Mouse (Mus musculus) macrophage (primary cell): Measurements from ENCODE around the gene Itga10. TPM values are rescaled to one million over a fixed set of nuclear protein-coding genes. Genes with fewer than 3 reads are reported as not detected.
"Not testable (repeated sequence)": the region's sequence is repeated elsewhere in the genome, so short reads cannot be mapped to it uniquely, and the experiment has no call there.

Experiments used
- H3K27ac ChIP-seq: fragments of 350-480 bp; formaldehyde crosslinking; 2 replicates; pipeline ENCODE4 v1.9.0; 2021
- H3K36me3 ChIP-seq: fragments of 350-480 bp; formaldehyde crosslinking; 2 replicates; pipeline ENCODE4 v1.9.0; 2021; ENCODE audit errors: inconsistent target
- H3K4me3 ChIP-seq: fragments of 350-480 bp; formaldehyde crosslinking; 2 replicates; pipeline ENCODE4 v1.9.0; 2021; ENCODE audit errors: inconsistent target
- H3K79me2 ChIP-seq: fragments of 350-480 bp; formaldehyde crosslinking; 2 replicates; pipeline ENCODE4 v1.9.0; 2021; ENCODE audit errors: inconsistent target
- WGBS: methylation state at CpG from one replicate; pipeline ENCODE4 v1.1.7; 2026; ENCODE audit warnings: inconsistent platforms; ENCODE audit not compliant: missing documents; 5-methylcytosine and 5-hydroxymethylcytosine counted together
- polyA plus RNA-seq: library from polyadenylated mRNA; stranded (reverse); fragments of 250-400 nt; gene quantifications from 3 replicates; pipeline ENCODE4 v1.2.4, GENCODE M21; 2018; ENCODE audit warnings: inconsistent platforms

Itga10 gene
- polyA plus RNA-seq, 1 experiment from 2014 or later, result 0.10 TPM

DNA sequence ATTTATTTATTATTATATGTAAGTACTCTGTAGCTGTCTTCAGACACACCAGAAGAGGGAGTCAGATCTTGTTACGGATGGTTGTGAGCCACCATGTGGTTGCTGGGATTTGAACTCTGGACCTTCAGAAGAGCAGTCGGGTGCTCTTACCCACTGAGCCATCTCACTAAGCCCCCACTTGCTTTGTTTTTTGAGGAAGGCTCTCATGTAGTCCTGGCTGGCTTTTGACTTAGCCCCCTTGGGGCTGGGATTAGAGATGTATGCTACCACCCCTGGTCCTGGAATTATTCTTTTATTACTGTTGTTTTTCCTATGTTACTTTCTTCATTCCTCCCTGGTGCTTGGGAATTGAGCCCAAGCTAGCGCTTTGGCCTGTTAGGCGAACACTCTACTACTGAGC, 39.4 kb upstream of the Itga10 start:
- H3K36me3 ChIP-seq, H3K27ac ChIP-seq, H3K4me3 ChIP-seq, H3K79me2 ChIP-seq: not testable (repeated sequence)
- WGBS, result 95% methylated on average over 3 of the region's 4 CpGs

DNA sequence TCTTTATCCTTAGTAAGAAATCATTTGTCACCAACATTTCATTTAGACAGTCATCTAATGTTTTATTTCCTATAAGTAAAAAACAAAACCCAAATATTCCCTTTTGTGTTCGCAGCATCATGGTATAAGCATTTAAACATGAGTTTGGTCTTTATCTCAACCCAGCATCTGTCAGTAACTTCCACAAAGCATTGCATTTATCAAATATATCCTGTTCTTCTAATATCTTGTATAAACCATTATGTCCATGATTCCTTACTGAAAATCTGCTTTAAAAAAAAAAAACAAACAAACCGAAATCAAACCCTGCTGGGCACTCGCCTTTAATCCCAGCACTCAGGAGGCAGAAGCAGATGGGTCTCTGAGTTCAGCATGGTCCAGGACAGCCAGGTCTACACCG, 38.8 kb upstream of the Itga10 start:
- Histone ChIP-seq H3K27ac (no peak overlapping the region), H3K4me3 (no peak overlapping the region), H3K79me2 (no peaks in the 10 kb centered on the region), H3K36me3 (no peaks in the 10 kb centered on the region)
- 86% methylated on average over 4 of the region's 4 CpGs for WGBS

DNA sequence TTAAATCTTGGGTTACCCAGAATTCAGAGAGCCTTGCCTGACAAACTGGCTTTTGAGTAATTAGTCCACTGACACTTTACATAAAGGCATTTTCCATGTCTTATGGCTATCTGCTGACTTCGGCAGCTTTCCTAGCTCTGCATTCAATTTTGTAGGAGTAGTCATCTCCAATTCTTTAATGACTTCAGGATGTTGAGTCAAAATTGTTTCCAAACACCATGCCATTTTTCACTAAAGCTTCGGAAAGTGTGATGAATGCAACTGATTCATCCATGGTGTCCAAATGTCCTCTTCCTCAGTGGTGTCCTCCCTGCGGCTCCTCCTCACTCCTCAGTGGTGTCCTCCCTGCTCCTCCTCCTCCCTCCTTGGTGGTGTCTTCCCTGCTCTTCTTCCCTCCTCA, 27.4 kb upstream of the Itga10 start:
- Histone ChIP-seq H3K36me3 (peaks cover 9% of the 10 kb centered on the region; the same call in 1 of the 2 replicates), H3K4me3 (no peak overlapping the region)
- WGBS, result 100% methylated on average over 2 of the region's 3 CpGs

DNA sequence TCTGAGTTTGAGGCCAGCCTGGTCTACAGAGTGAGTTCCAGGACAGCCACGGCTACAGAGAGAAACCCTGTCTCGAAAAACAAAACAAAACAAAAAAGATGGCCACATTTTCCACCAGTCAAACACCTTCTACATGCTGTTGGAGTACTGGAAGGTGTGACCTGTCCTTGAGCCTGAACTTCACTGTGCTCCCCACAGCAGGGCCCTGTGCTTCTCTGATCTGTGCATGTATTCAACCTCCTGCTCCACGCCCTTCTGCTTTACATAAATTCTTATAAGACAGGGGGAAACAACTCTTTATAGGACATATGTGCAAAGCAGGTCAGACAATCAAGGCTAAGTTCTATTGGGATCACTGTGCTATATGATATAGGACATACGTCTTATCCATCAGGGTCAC, 22.2 kb upstream of the Itga10 start:
- no peaks in the 10 kb centered on the region for H3K79me2 ChIP-seq
- no peak overlapping the region for H3K27ac ChIP-seq
- 95% methylated on average over 4 of the region's 4 CpGs for WGBS
- H3K36me3 ChIP-seq, result peaks cover 19% of the 10 kb centered on the region; the same call in 1 of the 2 replicates
- no peak overlapping the region for H3K4me3 ChIP-seq

More for the DNA sequence above, 27.4 kb upstream of the Itga10 start:
- Histone ChIP-seq H3K79me2 (no peaks in the 10 kb centered on the region), H3K27ac (no peak overlapping the region)

DNA sequence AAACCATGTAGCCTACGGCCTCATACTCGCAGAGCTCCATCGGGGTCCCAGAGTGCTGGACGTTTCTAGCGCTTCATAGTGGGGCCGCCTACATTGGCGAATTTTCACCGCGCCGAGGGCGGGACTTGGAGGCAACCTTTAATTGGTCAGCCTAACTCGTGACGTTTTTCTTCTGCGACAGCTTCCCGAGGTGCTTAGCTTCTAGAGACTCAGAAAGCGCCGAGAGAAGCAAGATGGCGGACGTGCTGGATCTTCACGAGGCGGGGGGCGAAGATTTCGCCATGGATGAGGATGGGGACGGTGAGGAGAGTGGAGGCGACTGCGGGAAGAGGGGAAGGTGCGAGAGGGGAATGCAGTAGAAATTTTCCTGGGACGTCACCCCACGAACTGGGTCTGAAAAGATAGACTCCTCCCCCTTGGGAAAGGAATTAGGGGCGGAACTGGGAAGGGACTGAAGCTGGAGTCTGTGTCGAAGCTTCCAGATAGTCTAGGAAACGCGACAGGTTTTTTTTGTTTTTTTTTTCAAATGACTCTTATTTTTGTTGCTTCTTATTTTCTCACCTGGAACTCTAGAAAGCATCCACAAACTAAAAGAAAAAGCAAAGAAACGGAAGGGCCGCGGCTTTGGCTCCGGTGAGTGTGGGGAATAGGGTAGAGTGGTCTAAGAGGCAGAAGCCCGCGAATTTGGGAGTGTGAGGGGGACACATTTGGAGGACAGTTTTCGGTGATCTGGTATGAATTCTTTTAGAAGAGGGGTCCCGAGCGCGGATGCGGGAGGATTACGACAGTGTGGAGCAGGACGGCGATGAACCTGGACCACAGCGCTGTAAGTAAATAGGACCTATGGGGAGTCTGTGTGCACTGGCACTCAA, 15.4 kb upstream of the Itga10 start, which contains the start of gene Rbm8a:
Rbm8a (plus strand) TSS at position 205 of the 872 bp plus-strand sequence.
- peaks cover 16% of the 10 kb centered on the region; the same call in 1 of the 2 replicates for H3K36me3 ChIP-seq
- H3K4me3 ChIP-seq, result peak within 1 kb of the TSS; percentile 97
- under 1% methylated on average over 38 of the region's 48 CpGs for WGBS
- H3K27ac ChIP-seq, result peak within 1 kb of the TSS; percentile 80
- peaks cover 29% of the 10 kb centered on the region for H3K79me2 ChIP-seq

DNA sequence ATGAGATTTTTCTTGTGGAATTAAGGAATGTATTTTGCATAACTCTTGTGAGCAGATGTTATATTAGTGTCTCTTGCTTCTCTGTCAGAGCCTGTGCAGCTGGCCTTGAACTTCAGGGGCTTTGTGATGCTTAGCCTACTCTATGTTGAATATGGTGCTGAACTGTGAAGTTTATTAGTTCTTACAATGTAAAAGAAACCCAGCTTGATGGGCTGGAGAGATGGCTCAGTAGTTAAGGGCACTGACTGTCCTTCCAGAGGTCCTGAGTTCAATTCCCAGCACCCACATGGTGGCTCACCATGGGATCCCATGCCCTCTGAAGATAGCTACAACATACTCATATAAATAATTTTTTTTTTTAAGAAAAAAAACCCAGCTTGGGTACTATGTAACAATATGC, 13.3 kb upstream of the Itga10 start:
- peaks cover 39% of the 10 kb centered on the region for H3K79me2 ChIP-seq

DNA sequence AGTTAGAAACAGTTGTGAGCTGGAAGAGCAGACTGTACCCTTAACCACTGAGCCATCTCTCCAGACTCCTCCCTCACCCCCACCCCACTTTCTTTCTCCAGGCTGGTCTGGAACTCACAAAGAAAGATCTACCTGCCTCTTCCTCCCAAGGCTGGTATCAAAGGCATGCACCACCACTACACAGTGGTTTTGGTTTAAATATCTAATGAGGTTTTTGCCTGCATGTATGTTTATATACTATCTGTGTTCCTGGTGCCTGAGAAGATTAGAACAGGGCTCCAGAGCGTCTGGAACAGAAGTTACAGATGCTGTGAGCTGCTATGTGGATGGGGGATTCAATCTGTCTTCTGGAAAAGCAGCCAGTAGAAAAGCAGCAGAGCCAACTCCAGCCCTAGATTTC, 11.4 kb upstream of the Itga10 start:
- H3K36me3 ChIP-seq, result peaks cover 30% of the 10 kb centered on the region; the same call in 1 of the 2 replicates
- H3K27ac ChIP-seq, result no peak overlapping the region
- no peak overlapping the region for H3K4me3 ChIP-seq
- 100% methylated on average over 1 of the region's 1 CpGs for WGBS
- H3K79me2 ChIP-seq, result peaks cover 39% of the 10 kb centered on the region

More for the DNA sequence above, 13.3 kb upstream of the Itga10 start:
- H3K27ac ChIP-seq, result no peak overlapping the region
- peaks cover 16% of the 10 kb centered on the region; the same call in 1 of the 2 replicates for H3K36me3 ChIP-seq
- no peak overlapping the region for H3K4me3 ChIP-seq

DNA sequence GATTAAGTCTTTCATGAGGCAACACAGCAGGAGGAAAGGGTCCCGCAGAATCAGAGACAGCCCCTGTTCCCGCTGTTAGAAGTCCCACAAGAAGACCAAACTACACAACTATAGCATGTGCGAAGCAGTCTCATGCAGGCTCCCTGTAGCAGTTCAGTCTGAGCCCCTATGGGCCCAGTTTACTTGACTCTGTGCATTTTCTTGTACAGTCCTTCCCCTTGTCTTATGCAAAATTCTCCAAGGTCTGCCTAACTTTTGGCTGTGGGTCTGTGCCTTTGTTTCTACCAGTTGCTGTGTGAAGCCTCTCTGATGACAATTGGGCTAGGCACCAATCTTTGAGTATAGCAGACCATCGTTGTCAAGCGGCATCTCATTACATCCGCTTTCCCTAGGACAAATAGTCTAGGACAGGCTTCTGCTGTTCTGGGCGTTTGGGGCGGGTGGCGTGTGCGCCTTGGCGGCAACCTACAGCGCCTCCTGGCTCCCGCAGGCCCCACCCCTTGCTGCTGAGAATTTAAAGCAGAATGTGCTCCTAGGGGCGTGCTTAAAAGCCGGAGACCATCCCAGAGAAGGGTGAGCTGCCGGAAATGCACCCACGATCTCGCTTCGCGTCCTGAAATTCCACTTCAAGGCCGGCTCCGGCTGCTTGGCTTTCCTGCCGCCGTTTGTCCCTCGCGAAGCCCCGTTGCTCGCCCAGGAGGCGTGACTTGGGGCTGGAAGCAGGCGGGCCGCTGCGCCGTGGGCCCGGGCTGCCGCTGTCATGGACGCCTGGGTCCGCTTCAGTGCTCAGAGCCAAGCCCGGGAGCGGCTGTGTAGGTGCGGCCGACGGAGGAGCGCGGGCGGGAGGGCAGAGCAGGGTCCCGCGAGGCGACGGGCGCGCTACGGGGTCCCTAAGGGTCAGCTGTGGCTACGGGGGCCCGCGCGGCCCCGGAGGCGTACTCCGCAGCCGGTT, 10.2 kb upstream of the Itga10 start, which contains the start of the genes Pex11b and Gm42957:
Pex11b (plus strand) TSS at position 449 of the 952 bp plus-strand sequence.
Gm42957 (plus strand) TSS at position 547 of the 952 bp plus-strand sequence.
- Histone ChIP-seq H3K79me2 (peaks cover 35% of the 10 kb centered on the region), H3K36me3 (peaks cover 33% of the 10 kb centered on the region; the same call in 1 of the 2 replicates), H3K4me3 (peak within 1 kb of the TSS; percentile 86), H3K27ac (peak within 1 kb of the TSS; percentile 54)
- 4% methylated on average over 60 of the region's 60 CpGs for WGBS

DNA sequence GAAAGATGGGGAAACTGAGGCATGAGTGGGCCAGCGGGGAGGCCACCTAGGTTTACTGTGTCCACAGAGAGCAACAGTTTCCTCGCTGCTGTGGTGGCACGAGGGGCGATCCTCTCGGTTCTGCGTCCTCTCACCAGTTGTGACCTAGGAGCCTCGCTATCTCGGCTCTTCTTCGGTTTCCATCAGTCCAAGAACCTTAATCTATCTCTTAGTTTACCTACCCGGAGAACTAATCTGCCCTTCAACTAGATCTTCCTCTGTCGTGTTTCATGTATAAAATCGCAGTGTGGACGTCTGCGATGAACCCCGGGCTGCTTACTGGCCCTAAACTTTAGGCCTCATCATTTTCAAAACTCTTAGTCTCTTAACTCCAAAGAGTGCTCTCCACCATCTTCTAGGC, 9.5 kb upstream of the Itga10 start:
- Histone ChIP-seq H3K27ac (peak overlapping the region; percentile 36; the same call in 1 of the 2 replicates), H3K4me3 (peak overlapping the region; percentile 86), H3K36me3 (peaks cover 33% of the 10 kb centered on the region; the same call in 1 of the 2 replicates), H3K79me2 (peaks cover 27% of the 10 kb centered on the region)
- WGBS, result 6% methylated on average over 15 of the region's 15 CpGs

DNA sequence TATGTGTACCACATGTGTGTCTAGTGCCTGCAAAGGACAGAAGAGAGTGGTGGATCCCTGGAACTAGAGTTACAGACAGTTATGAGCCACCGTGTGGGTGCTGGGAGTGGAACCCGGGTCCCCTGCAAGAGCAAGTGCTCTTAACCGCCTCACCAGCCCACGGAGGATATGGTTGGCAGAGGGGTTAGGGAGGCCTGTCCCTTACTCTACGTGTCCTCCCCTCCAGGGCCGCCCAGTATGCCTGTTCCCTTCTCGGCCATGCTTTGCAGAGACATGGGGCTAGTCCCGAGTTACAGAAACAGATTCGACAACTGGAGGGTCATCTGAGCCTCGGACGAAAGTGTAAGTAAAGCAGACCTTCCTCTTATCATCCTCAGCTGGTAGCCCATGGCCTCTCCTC, 8.9 kb upstream of the Itga10 start:
- peaks cover 22% of the 10 kb centered on the region for H3K79me2 ChIP-seq
- H3K27ac ChIP-seq, result peak overlapping the region; percentile 36; the same call in 1 of the 2 replicates
- peaks cover 38% of the 10 kb centered on the region; the same call in 1 of the 2 replicates for H3K36me3 ChIP-seq
- H3K4me3 ChIP-seq, result peak overlapping the region; percentile 86
- WGBS, result 75% methylated on average over 11 of the region's 11 CpGs

DNA sequence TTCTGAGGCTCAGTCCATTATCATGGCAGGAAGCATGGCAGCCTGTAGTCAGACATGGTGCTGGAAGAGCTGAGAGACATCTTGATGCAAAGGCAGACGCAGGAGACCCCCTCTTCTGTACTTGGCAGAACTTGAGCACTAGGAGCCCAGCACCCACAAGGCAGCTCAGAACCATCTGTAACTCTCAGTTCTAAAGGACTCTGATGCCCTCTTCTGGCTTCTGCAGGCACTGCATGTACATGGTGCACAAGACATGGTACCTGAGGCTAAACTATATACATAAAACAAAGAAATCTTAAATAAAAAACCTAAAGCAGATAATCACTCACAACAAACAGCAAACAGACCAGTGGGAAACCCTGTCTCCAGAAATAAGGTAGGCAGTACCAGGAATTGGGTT, 6.2 kb upstream of the Itga10 start:
- H3K79me2 ChIP-seq, result peaks cover 10% of the 10 kb centered on the region; the same call in 1 of the 2 replicates
- H3K27ac ChIP-seq, result no peak overlapping the region
- H3K4me3 ChIP-seq, result no peak overlapping the region
- 69% methylated on average over 1 of the region's 1 CpGs for WGBS
- H3K36me3 ChIP-seq, result peaks cover 36% of the 10 kb centered on the region; the same call in 1 of the 2 replicates

DNA sequence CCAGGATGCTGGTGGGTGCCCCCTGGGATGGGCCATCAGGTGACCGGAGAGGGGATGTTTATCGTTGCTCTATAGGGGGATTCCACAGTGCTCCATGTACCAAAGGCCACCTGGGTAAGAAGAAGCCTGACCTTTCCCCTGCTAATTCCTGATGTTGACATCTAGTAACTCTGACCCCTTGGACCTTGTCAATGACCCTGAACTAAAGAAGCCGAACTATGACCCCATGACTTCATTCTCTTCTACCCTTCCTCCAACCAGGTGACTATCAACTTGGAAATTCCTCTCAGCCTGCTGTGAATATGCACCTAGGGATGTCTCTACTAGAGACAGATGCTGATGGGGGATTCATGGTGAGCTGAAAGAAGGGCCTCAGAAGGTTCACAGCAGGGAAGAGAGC, 2.0 kb downstream of the Itga10 start:
- Histone ChIP-seq H3K27ac (no peak overlapping the region), H3K36me3 (peaks cover 15% of the 10 kb centered on the region; the same call in 1 of the 2 replicates), H3K79me2 (no peaks in the 10 kb centered on the region), H3K4me3 (no peak overlapping the region)
- WGBS, result 97% methylated on average over 3 of the region's 3 CpGs

DNA sequence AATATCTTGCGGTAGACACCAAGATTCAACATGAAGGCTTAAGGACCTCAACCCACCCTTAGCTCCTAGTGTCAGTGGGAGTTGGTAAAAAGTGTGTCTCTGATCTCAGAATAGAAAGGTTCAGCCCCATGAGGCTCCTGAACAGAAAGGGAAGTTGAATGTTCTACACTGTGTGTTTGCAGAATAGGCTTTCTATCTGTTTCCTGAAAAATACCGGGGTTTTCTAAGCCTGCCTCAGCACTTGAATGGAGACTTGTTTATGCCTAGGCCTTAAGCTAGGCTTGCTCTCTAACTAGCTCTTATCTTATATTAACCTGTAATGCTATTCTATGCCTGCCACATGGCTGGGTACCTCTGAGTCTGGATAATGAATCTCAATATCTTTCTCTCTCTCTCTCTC, 15.5 kb downstream of the Itga10 start:
- Histone ChIP-seq H3K36me3 (no peaks in the 10 kb centered on the region), H3K27ac (peak overlapping the region; percentile 49), H3K79me2 (no peaks in the 10 kb centered on the region), H3K4me3 (no peak overlapping the region)
- WGBS, result 46% methylated on average over 2 of the region's 2 CpGs

DNA sequence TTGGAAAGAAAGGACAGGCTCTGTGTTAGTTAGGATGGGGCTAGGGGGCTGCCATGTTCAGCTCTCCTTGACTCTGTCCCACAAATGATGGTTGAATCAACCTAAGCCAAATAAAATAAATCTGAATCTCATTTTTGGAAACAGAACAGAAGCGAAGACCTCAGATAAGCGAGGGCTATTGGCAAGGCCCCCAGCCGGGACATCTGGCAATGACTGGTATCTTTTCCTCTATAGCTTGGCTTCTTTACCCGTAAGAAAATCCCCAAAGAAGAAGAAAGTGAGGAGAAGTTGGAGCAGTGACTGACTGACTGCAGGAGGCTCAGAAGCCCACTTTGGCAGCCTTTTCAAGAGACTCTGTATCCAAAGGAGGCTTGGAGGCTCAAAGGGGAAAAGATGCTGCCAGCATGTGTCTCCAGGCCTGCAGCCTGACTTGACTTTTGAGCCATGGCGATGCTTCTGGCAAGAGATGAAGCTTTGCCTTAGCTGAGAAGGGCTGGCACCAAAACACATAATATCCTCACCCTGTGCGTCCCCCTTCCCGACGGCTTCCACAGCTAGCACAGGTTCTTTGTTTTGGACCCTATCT, 17.4 kb downstream of the Itga10 start:
- H3K4me3 ChIP-seq, result no peak overlapping the region
- no peaks in the 10 kb centered on the region for H3K79me2 ChIP-seq
- WGBS, result 84% methylated on average over 8 of the region's 8 CpGs

More for the DNA sequence above, 17.4 kb downstream of the Itga10 start:
- H3K27ac ChIP-seq, result no peak overlapping the region
- no peaks in the 10 kb centered on the region for H3K36me3 ChIP-seq
